Mouse (Mus musculus): ENCODE data around the gene Krt83.
A peak's percentile ranks its signal among the peaks of the same experiment; 100 is the strongest.

The Krt83 gene

DNA sequence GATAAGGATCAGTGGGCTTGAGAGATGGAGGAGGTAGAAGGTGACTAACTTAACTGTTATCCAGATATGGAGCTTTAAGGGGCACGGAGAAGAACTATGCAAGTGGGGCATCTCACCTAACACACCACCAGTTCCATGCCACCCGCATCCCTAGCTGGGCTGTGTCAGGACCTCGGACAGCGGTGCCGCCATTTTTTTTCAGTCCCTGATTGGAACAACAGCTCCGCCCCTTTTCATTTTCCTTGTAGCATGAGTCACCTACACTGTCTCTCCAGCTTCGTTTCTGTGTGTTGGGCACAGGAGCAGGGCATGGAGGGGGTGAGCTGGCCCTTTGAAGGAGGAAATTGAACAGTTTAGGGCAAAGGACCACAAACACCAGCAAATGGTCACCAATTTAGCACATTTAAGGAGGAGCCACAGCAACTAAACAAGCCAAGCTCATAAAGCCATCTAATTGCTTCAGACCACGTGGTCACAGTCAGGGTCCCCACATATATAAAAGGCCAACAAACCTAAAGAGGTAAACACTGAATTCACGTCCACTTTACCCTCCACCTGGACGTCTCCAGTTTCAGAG lies 18.3 kb downstream of the Krt83 start, which contains the start of gene Krt86:
TSS of gene Krt86 (plus strand) at position 527 of the 577 bp plus-strand sequence.
- DNase-seq, result no peak

DNA sequence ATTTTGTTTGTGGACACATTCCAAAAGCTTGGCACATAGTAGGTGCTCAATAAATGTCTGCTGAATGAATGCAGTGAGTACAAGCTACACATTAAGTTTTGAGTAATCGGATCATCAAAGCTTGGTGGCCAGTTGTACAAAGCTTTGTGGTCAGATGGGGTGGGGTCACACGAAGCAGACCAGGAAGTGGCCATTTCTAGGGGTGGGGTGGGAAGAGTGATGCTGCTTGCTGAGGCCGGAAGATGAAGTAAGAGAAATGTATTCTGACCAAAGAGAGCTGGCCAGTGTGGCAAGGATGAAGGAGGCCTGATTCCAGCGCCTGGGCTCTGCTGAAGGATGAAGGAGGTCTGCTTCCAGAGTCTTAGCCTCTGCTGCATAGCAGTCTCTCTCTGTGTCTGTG lies 22.2 kb downstream of the Krt83 start:
- no peak for DNase-seq

DNA sequence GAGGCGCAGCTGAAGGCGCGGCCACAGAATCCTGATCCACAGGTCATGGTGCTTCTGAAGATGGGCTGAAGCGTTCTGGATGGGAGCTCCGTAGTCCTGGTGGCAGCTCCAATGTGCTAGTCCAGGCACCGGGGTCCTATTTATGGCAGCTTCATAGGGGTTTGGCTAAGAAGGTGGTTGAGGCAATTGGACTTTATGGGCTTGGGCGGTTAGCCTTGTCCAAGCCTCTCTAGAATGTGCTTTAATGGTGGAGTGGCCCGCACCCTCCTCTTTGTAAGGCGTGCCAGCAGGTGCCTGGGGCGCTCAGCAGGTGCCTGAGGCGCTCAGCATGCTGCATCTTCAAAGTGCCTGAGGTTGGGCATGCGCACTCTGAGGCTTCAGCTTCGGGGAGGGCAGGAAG lies 27.7 kb downstream of the Krt83 start, which contains the start of gene Krt81:
TSS of gene Krt81 (minus strand) at position 101 of the 400 bp plus-strand sequence.
- no peak for DNase-seq

DNA sequence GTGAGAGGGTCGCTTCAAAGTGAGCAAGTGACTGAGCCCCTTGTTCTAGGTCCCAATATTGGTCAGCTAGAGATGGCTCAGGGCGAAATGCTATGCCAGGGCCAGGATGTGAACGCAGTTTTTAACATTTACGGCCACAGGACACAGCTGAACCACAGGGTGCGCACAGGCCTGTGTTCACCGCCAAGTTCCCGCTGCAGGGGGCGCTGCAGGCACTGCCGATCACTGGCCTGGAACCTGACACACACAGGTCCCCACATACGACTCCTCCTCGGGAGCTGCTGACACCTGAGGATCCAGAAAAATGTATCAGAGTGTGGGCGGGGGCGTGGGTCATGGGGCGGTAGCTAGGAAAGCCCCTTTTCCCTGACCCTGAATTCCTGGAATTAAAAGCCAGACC lies 32.0 kb downstream of the Krt83 start:
- peak; percentile 28 for DNase-seq

DNA sequence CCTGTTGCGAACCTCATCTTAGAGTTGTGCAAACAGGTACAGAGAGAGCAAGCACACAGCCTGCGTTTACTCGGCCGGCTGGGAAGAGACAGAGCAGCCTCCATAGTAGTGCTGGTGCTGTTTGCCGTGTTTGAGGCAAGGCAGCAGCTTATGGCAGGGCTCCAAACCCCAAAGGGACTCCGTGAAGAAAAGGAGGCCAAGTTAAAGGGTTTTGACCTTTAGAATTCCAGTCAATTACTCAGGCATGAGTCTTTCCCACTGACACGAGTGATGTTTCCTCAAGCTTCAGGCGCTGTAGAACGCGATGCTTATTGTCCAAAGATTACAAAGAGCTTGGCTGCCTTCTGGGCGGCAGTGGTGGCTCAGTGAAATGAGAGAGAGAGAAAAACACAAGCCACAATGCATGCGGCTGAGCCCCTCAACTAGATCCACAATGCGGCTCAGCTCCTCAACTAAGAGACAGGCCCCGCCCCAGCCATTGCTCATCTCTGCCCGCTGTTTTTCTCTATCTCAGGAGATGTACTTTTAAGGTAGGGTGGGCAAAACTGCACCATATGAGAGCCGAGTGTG lies 32.9 kb downstream of the Krt83 start:
- no peak for DNase-seq

DNA sequence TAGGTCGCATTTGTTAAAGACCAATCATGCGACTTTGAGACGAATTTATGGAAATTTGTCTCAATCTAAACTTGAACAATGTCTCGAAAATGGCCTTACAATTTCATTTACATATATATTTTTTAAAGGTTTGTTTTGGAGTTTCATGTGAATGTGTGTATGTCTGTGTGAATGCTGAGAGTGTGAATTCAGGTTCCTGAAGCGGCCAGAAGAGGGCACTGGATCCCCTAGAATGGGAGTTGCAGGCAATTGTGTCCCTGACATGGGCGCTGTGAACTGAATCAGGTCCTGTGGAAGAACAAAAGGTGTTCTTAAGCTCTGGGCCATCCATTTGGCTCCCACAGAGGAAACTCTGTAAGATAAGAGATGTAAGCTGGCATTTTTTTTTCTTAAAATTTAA lies 35.4 kb downstream of the Krt83 start:
- no peak for DNase-seq

DNA sequence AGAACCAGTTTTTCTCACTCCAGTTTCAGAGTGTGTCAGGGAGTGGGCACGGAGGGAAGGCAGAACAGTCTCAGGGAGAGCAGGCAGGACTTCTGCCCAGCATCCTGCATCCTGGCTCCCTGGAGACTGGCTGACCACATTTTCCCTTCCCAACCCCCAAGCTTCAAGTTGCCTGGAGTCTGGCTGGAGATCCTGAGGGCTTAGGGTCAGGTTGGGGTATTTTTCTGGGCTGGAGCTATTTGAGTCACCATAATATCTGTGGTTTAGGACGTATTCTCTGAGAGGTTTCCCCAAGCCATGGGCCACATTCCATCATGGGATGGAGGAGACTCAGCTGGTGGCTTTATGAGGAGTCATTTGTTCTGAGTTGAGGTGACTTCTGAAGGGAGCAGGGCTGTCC lies 36.0 kb downstream of the Krt83 start:
- DNase-seq, result no peak

DNA sequence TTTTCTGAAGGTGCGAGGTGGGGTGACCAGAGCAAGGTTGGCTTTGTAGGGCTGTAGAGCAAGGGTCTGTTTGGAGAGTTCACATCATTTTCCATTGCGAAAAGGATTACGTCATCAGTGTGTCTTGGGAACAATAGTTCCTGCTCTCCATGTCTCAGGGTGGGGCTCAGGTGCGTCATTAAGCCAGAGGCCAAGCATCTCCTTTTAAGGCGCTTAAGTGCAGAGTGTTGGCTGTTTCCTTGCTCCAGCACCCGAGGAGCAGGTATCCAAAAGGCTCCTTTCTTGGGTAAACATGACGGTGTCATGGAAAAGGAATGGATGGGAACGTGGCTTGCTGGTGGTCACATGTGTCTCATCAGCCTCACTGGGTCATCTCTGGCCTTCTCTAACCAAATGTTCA lies 36.5 kb downstream of the Krt83 start:
- DNase-seq, result no peak

DNA sequence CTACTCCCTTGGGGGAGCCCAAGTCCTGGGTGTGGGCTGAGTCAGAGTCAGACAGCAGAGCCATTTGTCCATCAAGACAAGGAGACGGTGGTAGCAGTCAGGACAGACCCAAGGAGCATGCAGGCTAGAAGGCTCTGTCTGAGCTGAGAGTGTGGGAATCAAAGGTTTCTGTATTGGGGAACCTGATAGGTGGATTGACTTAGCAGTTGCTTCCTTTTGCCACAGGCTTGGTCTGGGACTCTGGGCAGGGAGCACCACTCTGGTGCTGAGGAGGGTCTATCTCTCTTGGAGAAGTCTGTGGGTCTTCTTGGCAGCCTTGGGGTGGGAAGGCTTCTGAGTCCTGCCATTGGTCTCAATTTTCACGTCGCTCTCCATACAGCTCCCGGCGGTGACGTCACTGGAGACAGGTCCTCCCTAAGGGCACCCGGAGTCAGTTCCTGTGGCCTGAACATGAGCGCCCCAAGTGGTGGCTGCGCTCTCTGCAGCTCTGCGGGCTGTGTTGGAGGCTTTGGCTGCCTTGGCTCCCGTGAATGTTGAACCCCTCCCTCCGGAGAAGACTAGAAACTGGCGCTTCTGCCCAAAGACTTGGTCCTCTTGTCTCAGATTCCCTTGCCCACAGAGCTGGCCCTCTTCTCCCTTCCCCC lies 38.1 kb downstream of the Krt83 start:
- peak; percentile 76 for DNase-seq

DNA sequence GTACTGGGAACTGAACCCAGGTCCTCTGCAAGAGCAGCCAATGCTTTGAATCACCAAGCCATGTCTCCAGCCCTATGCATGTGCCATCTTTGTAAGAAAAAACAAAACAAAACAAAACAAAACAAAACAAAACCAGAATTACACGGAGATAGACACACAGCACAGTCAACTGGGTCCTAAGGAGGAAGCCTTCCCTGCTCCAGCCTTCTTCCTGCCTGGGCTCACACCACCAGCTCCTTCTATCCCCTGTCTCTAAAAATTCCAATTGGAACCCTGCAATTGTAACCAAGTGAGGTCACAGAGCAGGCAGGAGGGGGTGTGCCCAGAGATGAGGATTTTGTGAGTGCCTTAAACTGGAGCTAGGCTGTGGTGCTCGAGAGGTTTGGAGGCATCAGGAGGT lies 43.9 kb downstream of the Krt83 start, which contains the start of gene Krt88:
TSS of gene Krt88 (plus strand) at position 301 of the 400 bp plus-strand sequence.
- DNase-seq, result no peak

DNA sequence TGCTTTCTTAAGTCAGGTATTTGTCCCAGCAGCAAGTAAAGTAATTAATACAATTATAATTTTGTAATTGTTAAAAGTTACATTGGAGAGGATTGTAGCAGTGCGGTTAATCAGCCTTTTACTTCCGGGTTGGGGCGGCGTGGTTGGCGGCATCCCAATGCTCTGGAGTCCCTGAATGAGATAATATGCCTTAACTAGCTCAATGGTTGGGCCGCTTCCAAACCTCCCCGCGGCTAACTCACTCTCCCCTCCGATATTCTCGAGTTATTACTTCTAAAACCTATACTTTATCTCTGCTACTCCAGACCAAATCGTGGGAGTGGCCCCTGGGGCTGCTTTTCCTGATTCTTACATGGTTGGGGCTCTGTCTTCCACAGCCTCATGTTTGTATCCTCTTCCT lies 44.7 kb downstream of the Krt83 start:
- DNase-seq, result no peak

DNA sequence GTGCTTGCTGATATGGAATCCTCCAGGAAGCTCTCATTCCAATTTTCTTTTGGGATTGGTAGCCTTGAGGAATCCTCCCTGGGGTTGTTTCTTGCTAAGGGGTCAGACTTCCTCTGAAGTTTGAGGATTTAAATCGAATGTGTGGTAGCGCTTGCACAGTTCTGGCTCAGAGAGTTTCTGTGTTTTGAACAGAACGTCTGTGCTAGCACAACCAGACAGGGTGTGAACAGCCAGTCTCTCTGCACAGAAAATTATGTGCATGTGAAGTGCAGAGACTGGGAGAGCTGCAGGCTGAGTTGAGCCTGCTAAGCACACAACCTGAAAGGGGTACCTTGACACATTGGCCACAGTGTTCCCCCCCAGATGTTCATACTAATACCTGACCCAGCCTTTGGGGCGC lies 50.5 kb downstream of the Krt83 start:
- no peak for DNase-seq

DNA sequence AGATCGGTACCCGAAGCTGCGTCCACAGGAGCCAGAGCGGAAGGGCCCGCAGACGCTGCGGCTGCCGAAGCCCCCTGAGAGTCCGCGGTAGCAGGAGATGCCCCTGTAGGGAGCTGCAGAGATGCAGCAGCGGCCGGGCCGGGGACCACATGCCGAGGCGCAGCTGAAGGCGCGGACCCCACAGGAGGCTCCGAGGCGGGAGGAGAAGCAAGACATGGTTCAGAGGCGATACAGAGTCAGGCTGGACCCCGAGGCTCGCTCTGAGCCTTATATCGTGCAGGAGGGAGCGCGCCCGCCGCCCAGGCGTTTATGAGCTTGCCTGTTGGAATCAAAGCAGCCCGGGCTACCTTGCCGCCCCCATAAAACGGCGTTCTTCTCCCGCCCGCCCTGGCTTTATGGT lies 52.8 kb downstream of the Krt83 start, which contains the start of gene Krt87:
TSS of gene Krt87 (minus strand) at position 250 of the 400 bp plus-strand sequence.
- DNase-seq, result no peak

DNA sequence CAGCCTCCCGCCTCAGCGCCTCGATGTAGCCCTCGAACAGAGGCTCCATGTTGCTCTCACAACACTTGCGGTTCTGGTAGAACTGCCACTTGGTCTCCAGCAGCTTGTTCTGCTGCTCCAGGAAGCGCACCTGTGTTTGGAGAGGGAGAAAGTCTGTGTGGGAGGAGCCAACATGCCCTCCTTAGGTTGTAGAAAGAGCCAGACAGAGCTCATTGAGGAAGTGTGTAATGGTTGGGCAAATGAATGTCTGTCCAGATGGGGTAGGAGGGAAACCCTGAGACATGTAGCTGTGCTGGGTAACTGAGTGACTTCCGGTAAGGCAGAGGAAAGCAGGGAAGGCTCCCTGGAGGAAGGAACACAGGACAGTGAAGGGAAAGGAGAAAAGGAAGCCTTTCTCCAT lies 54.7 kb downstream of the Krt83 start:
- no peak for DNase-seq

Measured in thymus, postnatal 14 days (tissue).